Mouse (Mus musculus) E14TG2a.4 (cell line): ENCODE results near the gene Saa2.
"Not testable (repeated sequence)": the region's sequence is repeated elsewhere in the genome, so short reads cannot be mapped to it uniquely, and the experiment has no call there.

Experiments used
- CTCF ChIP-seq: conservative IDR thresholded peaks from 2 replicates; pipeline ENCODE4 v1.5.1; 2014; ENCODE audit warnings: low read length
- NANOG ChIP-seq: IDR thresholded peaks from 2 replicates; pipeline ENCODE4 v1.6.1; 2014; ENCODE audit warnings: borderline replicate concordance, low read length, mixed read lengths
- POU5F1 ChIP-seq: IDR thresholded peaks from 2 replicates; pipeline ENCODE4 v1.6.1; 2014; ENCODE audit warnings: low read length, borderline replicate concordance

- not testable (repeated sequence) for TF ChIP-seq CTCF, NANOG, POU5F1
Measured at GRCm38 (mm10) chr7:46742880-46743279, 8.7 kb upstream of the Saa2 start, which contains the start of gene Saa1.
